Mouse (Mus musculus) cortical plate, adult 2 months (tissue): ENCODE results near the gene Cks1b.

ENCODE experiments used
- CTCF ChIP-seq: fragments of 200-500 bp; IDR thresholded peaks from 2 replicates; pipeline ENCODE4 v1.5.1; 2011; ENCODE audit warnings: mild to moderate bottlenecking, control low read depth, low read length; ENCODE audit not compliant: insufficient read depth; ENCODE audit errors: extremely low read depth
- POLR2A ChIP-seq: fragments of 200-500 bp; IDR thresholded peaks from 2 replicates; pipeline ENCODE4 v1.6.1; 2011; ENCODE audit warnings: mild to moderate bottlenecking, low read length, control low read depth; ENCODE audit not compliant: insufficient read depth; ENCODE audit errors: extremely low read depth

DNA sequence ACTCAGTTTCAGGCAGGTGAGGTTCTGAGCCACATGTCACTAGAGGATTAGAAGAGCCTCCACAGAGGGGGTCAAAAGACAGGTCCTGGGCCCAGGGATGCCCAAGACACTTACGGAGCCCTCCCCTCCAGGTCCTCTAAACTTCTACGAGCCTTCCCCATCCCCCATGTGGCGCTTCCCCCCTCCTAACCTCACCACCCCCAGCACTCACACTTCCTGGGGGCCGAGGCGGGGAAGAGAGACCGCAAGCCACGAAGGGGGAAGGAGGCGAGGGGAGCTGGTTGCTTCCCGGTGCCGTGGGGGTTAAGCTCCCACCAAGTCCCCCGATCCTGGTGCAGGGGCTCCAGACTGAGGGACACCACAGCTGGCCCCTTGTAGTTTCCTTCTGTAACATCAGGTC lies 32.7 kb downstream of the Cks1b start:
- TF ChIP-seq POLR2A (no peak), CTCF (no peak)
